Mouse (Mus musculus): ENCODE results near the gene Anxa9. TPM values are rescaled to one million over a fixed set of nuclear protein-coding genes. Genes with fewer than 3 reads are reported as not detected.

Gene Anxa9
- polyA plus RNA-seq, 1 experiment from 2014 or later: 7.1 TPM

GRCm38 (mm10) chr3:95324454-95325144 is 17.6 kb upstream of the Anxa9 start:
- no peak for TF ChIP-seq CTCF (IDR thresholded peaks at IDR 0.05)
- ChIA-PET POLR2A (interaction anchor here (0.6 to 1.2 kb wide), 2 partner anchors 13 to 84 kb away, joined by 3 to 4 read pairs; no protein-coding TSS in a partner anchor), CTCF (interaction anchor here (1.1 to 2.6 kb wide), 3 partner anchors 10 to 23 kb away, joined by 3 to 12 read pairs (median 7); partner anchors contain the start of gene Cers2)
- no peaks in the 10 kb centered on the region for H3K27me3 ChIP-seq
- no peak for ATAC-seq
- DNase-seq (ENCODE audit: low read depth, low spot score): no peak
- in situ Hi-C loops (cut with MboI; ENCODE audit: low pct_unique_long_range_greater_than_20kb): no loop called here

DNA sequence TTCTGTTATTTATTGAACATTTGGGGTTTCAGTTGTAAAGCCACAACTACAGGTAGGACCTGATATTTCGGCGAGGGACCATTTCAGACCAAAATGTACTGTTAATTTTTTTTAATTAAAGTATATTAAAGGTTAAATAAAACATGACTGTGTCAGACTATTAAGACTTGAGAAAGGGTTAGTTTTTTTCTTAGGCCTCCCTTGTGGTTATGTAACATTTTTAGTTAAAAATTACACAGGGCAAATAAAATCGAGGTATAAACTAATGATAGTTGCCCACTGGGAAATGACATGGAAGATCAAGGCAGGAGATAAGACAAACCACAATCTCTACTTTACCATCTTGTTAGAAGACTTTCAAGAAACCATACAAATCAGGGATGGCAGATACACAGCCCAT is 16.5 kb upstream of the Anxa9 start:
- DNase-seq (ENCODE audit: low read depth, low spot score) (no peak), ATAC-seq (no peak)
- in situ Hi-C loops (cut with MboI; ENCODE audit: low pct_unique_long_range_greater_than_20kb): no loop called here
- no peaks in the 10 kb centered on the region for H3K27me3 ChIP-seq
- CTCF ChIA-PET: interaction anchor here (0.6 to 1.2 kb wide), 2 partner anchors 11 to 14 kb away, joined by 3 read pairs; no protein-coding TSS in a partner anchor
- POLR2A ChIA-PET: interaction anchor here (0.8 to 1.2 kb wide), 2 partner anchors 9 to 14 kb away, joined by 3 read pairs; partner anchors contain the start of gene Cers2
- TF ChIP-seq CTCF (IDR thresholded peaks at IDR 0.05): no peak

DNA sequence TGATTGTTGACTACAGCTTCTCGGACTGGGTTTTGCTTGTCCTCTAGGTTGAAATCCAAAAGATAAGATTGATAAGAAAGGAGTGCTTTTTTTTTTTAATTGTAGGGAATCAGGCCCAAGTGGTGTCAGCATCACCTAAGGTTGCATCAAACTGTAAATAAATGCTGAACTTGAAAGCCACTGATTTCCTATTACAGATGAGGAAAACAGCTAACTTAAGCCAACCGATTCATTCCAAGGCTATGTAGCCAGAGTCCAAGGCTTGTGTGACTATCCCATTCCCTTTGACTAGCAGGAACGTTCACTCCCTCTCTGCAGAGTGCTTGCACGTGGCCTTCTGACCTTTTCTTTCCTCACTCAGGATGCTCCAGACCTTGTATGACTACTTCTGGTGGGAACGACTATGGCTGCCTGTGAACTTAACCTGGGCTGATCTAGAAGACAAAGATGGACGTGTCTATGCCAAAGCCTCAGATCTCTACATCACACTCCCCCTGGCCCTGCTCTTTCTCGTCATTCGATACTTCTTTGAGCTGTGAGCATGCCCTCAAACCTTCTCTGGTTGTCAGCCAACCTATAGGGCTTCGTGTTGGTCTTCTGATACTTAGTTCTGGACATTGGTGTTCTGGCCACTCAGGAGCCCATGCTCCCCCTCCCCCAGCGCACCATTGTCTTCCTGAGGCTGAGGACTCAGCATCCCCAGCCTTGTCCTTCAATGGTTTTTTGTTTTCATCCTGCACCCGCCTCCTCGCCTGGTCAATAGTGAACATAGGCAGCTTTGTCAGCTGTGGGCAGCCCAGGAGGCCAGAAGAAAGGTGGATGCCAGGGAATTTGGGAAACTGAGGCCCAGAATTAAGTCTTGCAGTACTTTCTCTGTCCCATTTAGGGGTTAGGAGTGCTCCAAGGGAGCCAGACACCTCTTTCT is 13.0 kb upstream of the Anxa9 start:
- ChIA-PET CTCF (interaction anchor here (1.1 to 2.0 kb wide), 5 partner anchors 8 to 30 kb away, joined by 3 to 8 read pairs (median 5); no protein-coding TSS in a partner anchor), POLR2A (interaction anchor here (1.1 kb wide), 1 partner anchor 9 kb away, joined by 5 read pairs; no protein-coding TSS in a partner anchor)
- H3K27me3 ChIP-seq: no peaks in the 10 kb centered on the region
- DNase-seq (ENCODE audit: low read depth, low spot score) (no peak), ATAC-seq (no peak)
- in situ Hi-C loops (cut with MboI; ENCODE audit: low pct_unique_long_range_greater_than_20kb): no loop called here
- no peak for TF ChIP-seq CTCF (IDR thresholded peaks at IDR 0.05)

DNA sequence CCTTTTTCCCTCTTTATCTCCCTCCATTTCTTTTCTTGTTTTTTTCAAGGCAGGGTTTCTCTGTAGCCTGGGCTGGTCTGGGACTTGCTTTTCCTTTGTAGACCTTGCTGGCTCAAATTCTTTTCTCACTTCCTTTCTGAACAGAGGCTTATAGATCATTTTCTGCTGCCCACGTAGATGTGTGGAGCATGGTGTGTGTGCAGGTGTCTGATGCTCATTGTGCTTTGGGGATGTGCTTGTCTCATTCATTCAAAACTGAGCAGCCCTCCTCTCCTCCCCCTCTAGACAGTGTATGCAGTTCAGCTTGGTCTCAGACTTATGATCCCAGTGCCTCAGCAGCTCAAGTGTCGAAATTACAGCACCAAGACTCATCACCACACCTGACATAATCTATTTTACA is 12.1 kb upstream of the Anxa9 start:
- H3K27me3 ChIP-seq: no peaks in the 10 kb centered on the region
- in situ Hi-C loops (cut with MboI; ENCODE audit: low pct_unique_long_range_greater_than_20kb): no loop called here
- CTCF ChIA-PET: interaction anchor here (0.8 to 2.0 kb wide), 6 partner anchors 8 to 31 kb away, joined by 3 to 8 read pairs (median 5); no protein-coding TSS in a partner anchor
- DNase-seq (ENCODE audit: low read depth, low spot score): no peak
- TF ChIP-seq CTCF (IDR thresholded peaks at IDR 0.05): no peak
- POLR2A ChIA-PET: interaction anchor here (1.1 kb wide), 1 partner anchor 10 kb away, joined by 5 read pairs; no protein-coding TSS in a partner anchor
- no peak for ATAC-seq

- no peaks in the 10 kb centered on the region for H3K27me3 ChIP-seq
- DNase-seq (ENCODE audit: low read depth, low spot score): no peak
- ChIA-PET CTCF (interaction anchor here (0.8 to 2.0 kb wide), 6 partner anchors 10 to 32 kb away, joined by 3 to 8 read pairs (median 4); no protein-coding TSS in a partner anchor), POLR2A (interaction anchor here (1.1 kb wide), 1 partner anchor 10 kb away, joined by 5 read pairs; no protein-coding TSS in a partner anchor)
- no peak for TF ChIP-seq CTCF (IDR thresholded peaks at IDR 0.05)
- ATAC-seq: no peak
- in situ Hi-C loops (cut with MboI; ENCODE audit: low pct_unique_long_range_greater_than_20kb): no loop called here
Measured at GRCm38 (mm10) chr3:95318548-95318947, 11.6 kb upstream of the Anxa9 start.

DNA sequence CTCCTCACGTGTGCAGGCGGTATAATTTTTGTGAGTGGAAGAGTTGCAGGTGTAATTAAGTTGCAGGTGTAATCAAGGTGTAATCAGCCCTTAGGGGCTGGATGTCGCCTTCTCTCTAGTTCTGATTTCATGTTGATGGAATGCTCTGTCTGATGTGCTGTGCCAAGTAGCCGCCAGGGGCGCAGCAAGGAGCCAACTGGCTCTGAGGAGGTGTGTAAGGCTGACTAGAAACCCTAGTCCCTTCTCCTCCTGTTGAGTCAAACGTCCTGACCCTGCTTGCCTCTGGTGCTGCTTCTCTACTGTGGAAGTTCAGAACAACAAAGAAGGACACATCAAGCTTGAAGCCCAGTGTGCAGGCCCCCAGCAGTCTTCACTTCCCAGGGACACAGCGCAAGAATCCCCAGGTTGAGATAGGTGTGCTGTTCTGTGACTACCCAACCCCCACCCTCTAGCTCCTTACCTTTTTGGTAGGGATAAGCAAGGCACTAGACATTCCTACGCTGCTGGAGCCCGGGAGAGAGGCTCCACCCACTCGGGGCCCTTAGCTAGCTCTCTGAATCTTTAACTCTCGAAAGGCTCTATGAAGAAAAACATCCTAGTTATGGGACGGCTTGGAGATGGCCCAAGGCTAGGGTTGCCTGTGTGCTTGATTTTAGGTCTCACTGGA is 10.6 kb upstream of the Anxa9 start:
- CTCF ChIA-PET: interaction anchor here (0.7 to 1.5 kb wide), 8 partner anchors 8 to 160 kb away, joined by 3 to 4 read pairs (median 3); no protein-coding TSS in a partner anchor
- POLR2A ChIA-PET: interaction anchor here (0.6 kb wide), 3 partner anchors 16 to 338 kb away, joined by 3 read pairs; partner anchors contain the start of gene Vps72
- TF ChIP-seq CTCF (IDR thresholded peaks at IDR 0.05): no peak
- in situ Hi-C loops (cut with MboI; ENCODE audit: low pct_unique_long_range_greater_than_20kb): no loop called here
- H3K27me3 ChIP-seq: no peaks in the 10 kb centered on the region
- DNase-seq (ENCODE audit: low read depth, low spot score) (no peak), ATAC-seq (peak; percentile 66)

- ChIA-PET POLR2A (interaction anchor here (0.7 to 1.8 kb wide), 5 partner anchors 19 to 33 kb away, joined by 3 to 4 read pairs (median 4); no protein-coding TSS in a partner anchor), CTCF (interaction anchor here (0.9 to 2.5 kb wide), 6 partner anchors 9 to 78 kb away, joined by 3 to 7 read pairs (median 4); no protein-coding TSS in a partner anchor)
- DNase-seq (ENCODE audit: low read depth, low spot score) (no peak), ATAC-seq (peak; percentile 10)
- in situ Hi-C loops (cut with MboI; ENCODE audit: low pct_unique_long_range_greater_than_20kb): no loop called here
- no peaks in the 10 kb centered on the region for H3K27me3 ChIP-seq
- no peak for TF ChIP-seq CTCF (IDR thresholded peaks at IDR 0.05)
Measured at GRCm38 (mm10) chr3:95315844-95316550, 9.0 kb upstream of the Anxa9 start.

DNA sequence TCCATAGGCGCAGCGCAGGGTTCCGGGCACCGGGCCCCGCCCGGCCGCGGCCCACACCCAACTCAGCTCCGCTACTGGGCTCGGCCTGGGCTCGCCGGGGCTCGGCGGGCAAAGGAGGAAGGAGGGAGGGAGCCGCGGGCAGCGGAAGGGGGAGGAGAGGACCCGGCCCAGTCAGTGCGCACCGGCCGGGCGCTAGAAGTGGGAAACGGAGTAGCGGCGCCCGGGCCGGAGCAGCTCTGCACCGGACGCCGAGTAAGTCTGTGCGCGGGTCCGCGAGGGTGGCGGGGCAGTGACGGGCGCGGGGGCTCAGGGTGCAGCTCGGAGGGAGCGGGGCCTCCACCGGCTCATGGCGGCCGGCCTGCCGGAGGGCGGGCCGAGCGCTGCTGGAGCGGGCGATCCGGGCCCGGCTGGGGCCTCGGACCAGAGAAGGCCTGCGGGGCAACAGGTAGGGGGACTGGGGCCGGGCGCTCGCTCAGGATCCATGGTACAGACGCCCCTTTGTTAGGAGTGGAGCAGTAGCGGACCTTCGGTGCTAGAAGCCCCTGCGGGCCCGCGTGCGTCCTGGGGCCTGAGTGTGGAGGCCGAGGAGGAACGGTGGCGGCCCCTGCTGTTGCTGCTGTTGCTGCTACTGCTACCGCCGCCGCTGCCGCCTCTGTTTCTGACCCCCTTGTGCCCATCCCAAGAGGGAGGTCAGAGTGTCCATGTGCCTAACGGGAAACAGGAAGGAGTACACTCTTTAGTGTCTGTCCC is 8.3 kb upstream of the Anxa9 start:
- ChIA-PET POLR2A (interaction anchor here (0.7 to 1.8 kb wide), 8 partner anchors 8 to 188 kb away, joined by 3 to 5 read pairs (median 3); no protein-coding TSS in a partner anchor), CTCF (interaction anchor here (1.1 to 2.5 kb wide), 6 partner anchors 10 to 79 kb away, joined by 3 to 7 read pairs (median 4); no protein-coding TSS in a partner anchor)
- no peak for TF ChIP-seq CTCF (IDR thresholded peaks at IDR 0.05)
- ATAC-seq (peak; percentile 68), DNase-seq (ENCODE audit: low read depth, low spot score) (peak; percentile 61)
- in situ Hi-C loops (cut with MboI; ENCODE audit: low pct_unique_long_range_greater_than_20kb): no loop called here
- H3K27me3 ChIP-seq: no peaks in the 10 kb centered on the region

All from Patski (cell line).